Mouse (Mus musculus): ENCODE measurements at regions not wholly inside any gene's neighbourhood (a gene's known extent, or its start where the extent isn't known, plus 50 kb on each side); places are given as distances from the start of the nearest gene placed in this dataset.

DNA sequence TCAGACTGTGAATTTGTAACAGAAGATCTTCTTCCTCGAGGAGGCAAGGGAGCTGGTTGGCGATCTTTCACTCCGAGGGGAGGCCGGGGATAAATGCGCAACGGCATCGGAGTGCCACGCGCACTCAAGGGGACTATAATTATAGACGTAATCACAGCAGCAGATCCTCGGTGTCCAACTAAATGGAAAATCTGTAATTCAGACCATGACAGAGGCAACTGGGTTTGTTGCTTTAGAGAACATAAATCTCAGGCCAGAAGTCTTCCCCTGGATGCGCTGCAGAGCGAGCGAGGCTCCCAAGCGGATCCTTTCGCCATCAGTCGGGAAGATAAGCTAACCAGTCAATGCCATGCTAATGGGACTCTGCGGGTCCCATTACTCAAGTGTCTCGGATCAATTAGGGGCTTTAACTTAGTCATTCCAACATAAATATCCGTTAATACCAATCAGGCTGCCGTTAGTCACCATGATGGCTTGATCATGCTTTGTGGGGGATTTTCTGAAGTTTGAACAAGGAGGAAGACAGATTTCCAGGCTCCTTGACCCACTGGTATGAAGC is 79.9 kb downstream of the Lrrc30 start:
- TF ChIP-seq TAL1 (IDR thresholded peaks at IDR 0.05; ENCODE audit: low read length) (no peak), GATA1 (IDR thresholded peaks at IDR 0.05; ENCODE audit: low read length) (no peak)

Data from erythroblast, embryonic 14.5 days (primary cell).